Mouse (Mus musculus): ENCODE data around the gene Wdr45. TPM values are rescaled to one million over a fixed set of nuclear protein-coding genes. Genes with fewer than 3 reads are reported as not detected.
A peak's percentile ranks its signal among the peaks of the same experiment; 100 is the strongest.

The Wdr45 gene
- total RNA-seq, 2 experiments from 2014 or later = 25.6 to 30.7 TPM

GRCm38 (mm10) chrX:7763631-7764393 lies 49.7 kb downstream of the Wdr45 start:
- peak in 1 of 2 experiments; percentile 17 for DNase-seq (ENCODE audit: low spot score in 2 of 2)

- DNase-seq (ENCODE audit: low spot score in 2 of 2) = no peak
Observed at GRCm38 (mm10) chrX:7764657-7765280, 50.6 kb downstream of the Wdr45 start.

- DNase-seq (ENCODE audit: low spot score in 2 of 2) = no peak
Observed at GRCm38 (mm10) chrX:7765281-7765670, 51.1 kb downstream of the Wdr45 start.

- peak in 1 of 2 experiments; percentile 17 for DNase-seq (ENCODE audit: low spot score in 2 of 2)
Observed at GRCm38 (mm10) chrX:7765764-7766163, 51.6 kb downstream of the Wdr45 start.

- DNase-seq (ENCODE audit: low spot score in 2 of 2) = no peak
Observed at GRCm38 (mm10) chrX:7769302-7770017, 55.3 kb downstream of the Wdr45 start.

GRCm38 (mm10) chrX:7772766-7773165 lies 58.6 kb downstream of the Wdr45 start:
- no peak for DNase-seq (ENCODE audit: low spot score in 2 of 2)

- DNase-seq (ENCODE audit: low spot score in 2 of 2) = no peak
Observed at GRCm38 (mm10) chrX:7775501-7776205, 61.5 kb downstream of the Wdr45 start.

- DNase-seq (ENCODE audit: low spot score in 2 of 2) = peak in 1 of 2 experiments; percentile 47
Observed at GRCm38 (mm10) chrX:7776329-7777082, 62.4 kb downstream of the Wdr45 start.

Other genes with a start within 250 kb of the Wdr45 start
- under 1 TPM in 1 of 2 experiments, not detected in 1; 0.15 TPM for gene Foxp3, start 140.7 kb upstream of the Wdr45 start, total RNA-seq (2021)
- 1 to 10 TPM; 2.6 to 3.4 TPM for gene Ppp1r3f, start 140.1 kb upstream of the Wdr45 start, total RNA-seq (2021)
- 10 to 100 TPM; 13.8 to 15.0 TPM for gene Ccdc22, start 108.8 kb upstream of the Wdr45 start, total RNA-seq (2021)
- not detected for gene Cacna1f, start 107.2 kb upstream of the Wdr45 start, total RNA-seq (2021)
- under 1 TPM; 0.83 to 0.98 TPM for gene Syp, start 75.9 kb upstream of the Wdr45 start, total RNA-seq (2021)
- 1 to 10 TPM; 8.9 to 9.5 TPM for gene Prickle3, start 57.1 kb upstream of the Wdr45 start, total RNA-seq (2021)
- gene Plp2, start 42.9 kb upstream of the Wdr45 start, total RNA-seq (2021) = 100 to 1,000 TPM in 1 of 2 experiments, 10 to 100 TPM in 1; 82.9 to 104 TPM
- gene Magix, start 33.1 kb upstream of the Wdr45 start, total RNA-seq (2021) = 1 to 10 TPM; 1.3 to 1.8 TPM
- gene Gpkow, start 17.2 kb upstream of the Wdr45 start, total RNA-seq (2021) = 10 to 100 TPM; 22.6 to 26.6 TPM
- gene Gm45208, start 7.9 kb downstream of the Wdr45 start, total RNA-seq (2021) = not detected
- 10 to 100 TPM; 18.5 to 18.7 TPM for gene Praf2, start 14.1 kb downstream of the Wdr45 start, total RNA-seq (2021)
- gene Ccdc120, start 36.6 kb downstream of the Wdr45 start, total RNA-seq (2021) = 1 to 10 TPM; 2.7 to 4.0 TPM
- 10 to 100 TPM; 16.9 to 19.4 TPM for gene Tfe3, start 48.2 kb downstream of the Wdr45 start, total RNA-seq (2021)
- 10 to 100 TPM; 24.7 to 34.9 TPM for gene Gripap1, start 75.4 kb downstream of the Wdr45 start, total RNA-seq (2021)
- 1 to 10 TPM; 1.3 to 1.5 TPM for gene Kcnd1, start 108.0 kb downstream of the Wdr45 start, total RNA-seq (2021)
- 10 to 100 TPM; 36.5 to 37.6 TPM for gene Otud5, start 127.0 kb downstream of the Wdr45 start, total RNA-seq (2021)
- gene Pim2, start 163.9 kb downstream of the Wdr45 start, total RNA-seq (2021) = 1 to 10 TPM; 1.8 TPM
- gene Slc35a2, start 169.7 kb downstream of the Wdr45 start, total RNA-seq (2021) = 10 to 100 TPM; 17.0 to 21.2 TPM
- gene Pqbp1, start 184.9 kb downstream of the Wdr45 start, total RNA-seq (2021) = 10 to 100 TPM; 39.3 to 51.3 TPM
- 10 to 100 TPM; 61.6 to 63.1 TPM for gene Timm17b, start 185.0 kb downstream of the Wdr45 start, total RNA-seq (2021)
- gene Gm10491, start 193.5 kb downstream of the Wdr45 start, total RNA-seq (2021) = not detected
- not detected for gene Gm10490, start 195.2 kb downstream of the Wdr45 start, total RNA-seq (2021)
- under 1 TPM; 0.12 to 0.13 TPM for gene Pcsk1n, start 205.5 kb downstream of the Wdr45 start, total RNA-seq (2021)
- not detected for gene Eras, start 214.3 kb downstream of the Wdr45 start, total RNA-seq (2021)
- gene Hdac6, start 233.6 kb downstream of the Wdr45 start, total RNA-seq (2021) = 10 to 100 TPM; 11.0 to 13.1 TPM

All from gastrocnemius, postnatal 4 days (tissue).